Comparison of ENCODE assay signal across 19 mouse cellular contexts in genomic region chr3:111108982-111109381, GRCm38 (mm10).
"Had no signal": no experiment of that assay in that cellular context is flagged by ENCODE, and none has a peak within 500 bp of the region (broad histone marks: within the 10 kb centered on the region; RNA-seq: fewer than 3 reads in every experiment).

No protein-coding gene starts in this region.

- H3K9ac ChIP-seq: kidney, embryonic 15.5 days; limb, embryonic 12.5 days; liver, embryonic 13.5 days; liver, postnatal 0 days; lung, embryonic 15.5 days had no signal

- H3K4me3 ChIP-seq: kidney, embryonic 15.5 days; left cerebral cortex, adult 2 months; limb, embryonic 12.5 days; liver, embryonic 13.5 days; lung, embryonic 15.5 days; megakaryocyte, embryonic 14.5 days had no signal

- H3K4me1 ChIP-seq: kidney, embryonic 15.5 days; limb, embryonic 12.5 days; liver, embryonic 13.5 days; lung, embryonic 15.5 days; megakaryocyte, embryonic 14.5 days had no signal

- ATAC-seq: intestine, embryonic 16.5 days; liver, postnatal 0 days; midbrain, embryonic 16.5 days had no signal

- H3K27ac ChIP-seq: kidney, embryonic 15.5 days; left cerebral cortex, adult 2 months; limb, embryonic 12.5 days; liver, embryonic 13.5 days; lung, embryonic 15.5 days; macrophage; stomach, postnatal 0 days had no signal

- H3K27me3 ChIP-seq: kidney, embryonic 15.5 days; limb, embryonic 12.5 days; liver, embryonic 13.5 days; lung, embryonic 15.5 days; megakaryocyte, embryonic 14.5 days had no signal

- H3K9me3 ChIP-seq: kidney, embryonic 15.5 days; limb, embryonic 12.5 days; liver, embryonic 13.5 days; lung, embryonic 15.5 days; megakaryocyte, embryonic 14.5 days had no signal

- H3K36me3 ChIP-seq: kidney, embryonic 15.5 days; limb, embryonic 12.5 days; liver, embryonic 13.5 days; lung, embryonic 15.5 days had no signal

- H3K4me2 ChIP-seq: kidney, embryonic 15.5 days; limb, embryonic 12.5 days; liver, embryonic 13.5 days; lung, embryonic 15.5 days; midbrain, embryonic 11.5 days had no signal

- DNase-seq: kidney, adult 2 months; kidney, postnatal 14 days; liver; liver, embryonic 13.5 days; liver, postnatal 0 days; lung, postnatal 14 days; right cerebral cortex, postnatal 25 days; thymus, adult 18-20 months; thymus, postnatal 14 days had no signal
